Mouse (Mus musculus) midbrain, postnatal 0 days (tissue): ENCODE measurements around the gene Sox4. TPM values are rescaled to one million over a fixed set of nuclear protein-coding genes. Genes with fewer than 3 reads are reported as not detected.

Source experiments
- ATAC-seq: fragments of 200-750 bp; cut with Nextera tagmentation; 2 replicates; pipeline ENCODE4 v1.8.0; 2017; ENCODE audit warnings: moderate number of reproducible peaks, mild to moderate bottlenecking, moderate TSS enrichment, moderate library complexity; ENCODE audit not compliant: low FRiP score
- DNase-seq: peaks from one replicate; pipeline ENCODE4 v3.0.0-alpha.2; 2015; ENCODE audit warnings: low spot score
- H3K27ac ChIP-seq: fragments of 300-500 bp; sonication (generic); 2 replicates; pipeline ENCODE4 v1.5.1; 2014; ENCODE audit warnings: low read depth, mild to moderate bottlenecking, low read length, mixed read lengths
- H3K27me3 ChIP-seq: fragments of 300-500 bp; sonication (generic); 2 replicates; pipeline ENCODE4 v1.6.1; 2014; ENCODE audit warnings: low read length, control low read depth, mixed read lengths; ENCODE audit not compliant: insufficient read depth
- H3K36me3 ChIP-seq: fragments of 300-500 bp; sonication (generic); 2 replicates; pipeline ENCODE4 v1.6.1; 2014; ENCODE audit warnings: low read length, control low read depth, mixed read lengths; ENCODE audit not compliant: insufficient read depth
- H3K4me1 ChIP-seq: fragments of 300-500 bp; sonication (generic); 2 replicates; pipeline ENCODE4 v1.6.1; 2014; ENCODE audit warnings: mild to moderate bottlenecking, control low read depth, antibody characterized with exemption, low read length, mixed read lengths; ENCODE audit not compliant: insufficient read depth
- H3K4me2 ChIP-seq: fragments of 300-500 bp; sonication (generic); 2 replicates; pipeline ENCODE4 v1.6.1; 2014; ENCODE audit warnings: low read depth, mild to moderate bottlenecking, low read length, mixed read lengths; ENCODE audit not compliant: poor library complexity, severe bottlenecking
- H3K4me3 ChIP-seq: fragments of 300-500 bp; sonication (generic); 2 replicates; pipeline ENCODE4 v1.5.1; 2014; ENCODE audit warnings: low read depth, mild to moderate bottlenecking, low read length, moderate library complexity
- H3K9ac ChIP-seq: fragments of 300-500 bp; sonication (generic); replicated peaks from 2 replicates; pipeline ENCODE4 v1.6.1; 2014; ENCODE audit warnings: mild to moderate bottlenecking, low read length, moderate library complexity, mixed read lengths; ENCODE audit not compliant: poor library complexity, severe bottlenecking
- H3K9me3 ChIP-seq: fragments of 300-500 bp; sonication (generic); 2 replicates; pipeline ENCODE4 v1.6.1; 2016; ENCODE audit warnings: low read length, control low read depth
- CTCF ChIP-seq: IDR thresholded peaks from 2 replicates; pipeline ENCODE4 v1.5.1; 2016; ENCODE audit warnings: antibody characterized with exemption, mild to moderate bottlenecking
- WGBS: fragments of 180-500 bp; shearing (Covaris S2); extraction: QIAGEN DNeasy Blood & Tissue Kit; methylation state at CpG from one replicate; pipeline ENCODE4 v1.1.7; 2014; 5-methylcytosine and 5-hydroxymethylcytosine counted together
- polyA plus RNA-seq: library from polyadenylated mRNA; unstranded; fragments of >200 nt; fragmentation: Nextera tagmentation; extraction: Ambion mirVana; gene quantifications from 2 replicates; pipeline ENCODE4 v1.2.1, GENCODE M21; 2015
- total RNA-seq: library from RNA; depleted of rRNA; stranded (reverse); fragments of >200 nt; gene quantifications from 2 replicates; pipeline ENCODE4 v1.2.3, GENCODE M21; 2014

Gene Sox4
- total and polyA plus RNA-seq, 2 experiments from 2014 or later, result 135 to 169 TPM

DNA sequence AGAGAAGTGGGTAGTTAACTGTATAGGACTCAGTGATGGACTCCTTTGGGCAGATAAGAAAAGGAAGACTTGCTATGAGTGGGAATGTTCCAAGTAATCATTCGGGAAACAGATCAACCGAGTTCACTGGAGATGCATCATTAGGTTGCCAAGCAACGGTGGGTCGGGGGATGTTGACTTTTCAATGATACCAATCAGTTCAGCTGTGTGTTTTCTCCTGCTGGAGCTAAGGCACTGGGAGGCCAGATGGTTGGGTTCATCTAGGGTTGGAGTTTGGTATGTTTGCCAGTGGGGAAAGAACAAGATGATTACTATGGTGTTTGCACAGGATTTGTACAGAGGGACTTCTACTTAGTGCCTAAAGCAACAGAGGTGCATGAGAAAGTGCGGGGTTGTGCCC is 21.1 kb upstream of the Sox4 start:
- H3K4me3 ChIP-seq, result no peak overlapping the region
- ATAC-seq (no peak), DNase-seq (peak; percentile 9)
- H3K27me3 ChIP-seq, result no peaks in the 10 kb centered on the region
- H3K4me2 ChIP-seq, result no peak overlapping the region
- WGBS, result 66% methylated on average over 5 of the region's 5 CpGs
- no peaks in the 10 kb centered on the region for H3K9me3 ChIP-seq
- no peaks in the 10 kb centered on the region for H3K36me3 ChIP-seq
- TF ChIP-seq CTCF, result no peak
- no peaks in the 10 kb centered on the region for H3K4me1 ChIP-seq
- no peak overlapping the region for H3K27ac ChIP-seq
- no peak overlapping the region for H3K9ac ChIP-seq

DNA sequence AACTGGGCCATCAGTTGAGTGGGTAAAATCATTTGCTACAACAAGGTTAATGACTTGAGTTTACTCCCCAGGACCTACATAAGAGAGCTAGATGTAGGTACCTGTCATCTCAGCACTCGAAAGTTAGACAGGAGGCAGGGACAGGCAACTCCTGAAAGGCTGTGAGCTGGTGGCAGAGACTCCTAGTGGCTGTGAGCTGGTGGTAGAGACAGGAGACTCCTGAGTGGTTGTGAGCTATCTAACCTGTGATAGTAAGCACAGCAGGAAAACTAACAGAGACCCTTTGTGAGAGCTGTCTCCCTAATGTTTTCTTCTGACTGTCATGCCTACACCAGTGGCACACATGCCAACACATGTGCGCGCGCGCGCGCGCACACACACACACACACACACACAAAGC is 7.4 kb upstream of the Sox4 start:
- Histone ChIP-seq H3K9me3 (no peaks in the 10 kb centered on the region), H3K4me3 (no peak overlapping the region), H3K4me2 (no peak overlapping the region), H3K4me1 (no peaks in the 10 kb centered on the region), H3K27me3 (no peaks in the 10 kb centered on the region), H3K36me3 (no peaks in the 10 kb centered on the region), H3K27ac (no peak overlapping the region), H3K9ac (no peak overlapping the region)
- WGBS, result 98% methylated on average over 8 of the region's 8 CpGs
- DNase-seq, result no peak
- TF ChIP-seq CTCF, result no peak
- ATAC-seq, result no peak

DNA sequence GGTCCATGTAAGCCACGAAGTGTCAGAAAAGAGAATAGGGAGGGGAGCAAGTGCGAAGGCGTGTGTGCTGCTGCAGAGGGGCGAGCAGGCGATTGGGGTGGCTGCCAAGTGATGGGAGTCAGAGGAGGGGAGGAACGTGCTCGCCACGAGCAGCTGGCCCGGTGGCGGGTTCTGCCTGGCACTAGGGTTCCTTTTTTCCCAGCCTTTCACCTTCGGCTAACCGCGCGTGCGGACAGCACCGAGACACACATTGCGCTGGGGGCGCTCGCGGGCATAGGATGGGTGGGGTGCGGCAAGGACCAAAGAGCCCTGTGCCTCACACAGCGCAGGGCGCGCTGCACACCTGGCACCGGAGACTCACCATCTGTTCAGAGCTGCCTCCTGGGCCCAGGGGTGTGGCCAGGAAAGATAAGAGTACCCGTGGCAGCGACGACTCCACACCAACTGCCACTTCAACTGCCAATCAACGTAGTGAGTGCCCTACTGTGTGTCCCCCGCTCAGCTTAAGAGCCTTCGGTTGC is 6.0 kb upstream of the Sox4 start:
- WGBS, result under 1% methylated on average over 30 of the region's 31 CpGs
- DNase-seq (peak; percentile 91), ATAC-seq (peak; percentile 69)
- Histone ChIP-seq H3K27me3 (no peaks in the 10 kb centered on the region), H3K9ac (peak overlapping the region; percentile 79), H3K9me3 (no peaks in the 10 kb centered on the region), H3K4me2 (peak overlapping the region; percentile 94), H3K4me1 (no peaks in the 10 kb centered on the region), H3K27ac (peak overlapping the region; percentile 97), H3K36me3 (no peaks in the 10 kb centered on the region), H3K4me3 (peak overlapping the region; percentile 57)
- peak; percentile 78 for TF ChIP-seq CTCF

DNA sequence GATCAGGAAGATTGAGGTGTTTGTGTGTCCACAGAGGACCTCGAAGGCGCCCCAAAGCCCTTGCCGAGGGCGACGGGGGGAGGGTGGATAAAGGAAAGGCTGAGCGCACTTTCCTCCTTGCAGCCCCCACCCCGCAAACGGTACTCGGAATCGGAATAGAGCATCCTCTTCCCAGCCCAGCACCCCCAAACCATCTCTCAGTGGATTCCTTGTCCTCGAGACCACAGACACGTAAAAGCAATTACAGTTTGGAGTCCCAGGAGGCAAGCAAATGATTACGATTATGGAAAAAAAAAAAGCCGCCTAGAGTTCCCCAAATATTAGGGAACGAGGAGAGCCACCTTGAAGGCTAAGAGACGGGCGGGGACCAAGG is 5.5 kb upstream of the Sox4 start:
- H3K27ac ChIP-seq, result peak overlapping the region; percentile 97
- DNase-seq (peak; percentile 61), ATAC-seq (peak; percentile 44)
- H3K27me3 ChIP-seq, result no peaks in the 10 kb centered on the region
- no peaks in the 10 kb centered on the region for H3K4me1 ChIP-seq
- peak overlapping the region; percentile 57 for H3K4me3 ChIP-seq
- no peaks in the 10 kb centered on the region for H3K36me3 ChIP-seq
- no peaks in the 10 kb centered on the region for H3K9me3 ChIP-seq
- H3K9ac ChIP-seq, result peak overlapping the region; percentile 79
- under 1% methylated on average over 17 of the region's 17 CpGs for WGBS
- TF ChIP-seq CTCF, result no peak
- peak overlapping the region; percentile 94 for H3K4me2 ChIP-seq

DNA sequence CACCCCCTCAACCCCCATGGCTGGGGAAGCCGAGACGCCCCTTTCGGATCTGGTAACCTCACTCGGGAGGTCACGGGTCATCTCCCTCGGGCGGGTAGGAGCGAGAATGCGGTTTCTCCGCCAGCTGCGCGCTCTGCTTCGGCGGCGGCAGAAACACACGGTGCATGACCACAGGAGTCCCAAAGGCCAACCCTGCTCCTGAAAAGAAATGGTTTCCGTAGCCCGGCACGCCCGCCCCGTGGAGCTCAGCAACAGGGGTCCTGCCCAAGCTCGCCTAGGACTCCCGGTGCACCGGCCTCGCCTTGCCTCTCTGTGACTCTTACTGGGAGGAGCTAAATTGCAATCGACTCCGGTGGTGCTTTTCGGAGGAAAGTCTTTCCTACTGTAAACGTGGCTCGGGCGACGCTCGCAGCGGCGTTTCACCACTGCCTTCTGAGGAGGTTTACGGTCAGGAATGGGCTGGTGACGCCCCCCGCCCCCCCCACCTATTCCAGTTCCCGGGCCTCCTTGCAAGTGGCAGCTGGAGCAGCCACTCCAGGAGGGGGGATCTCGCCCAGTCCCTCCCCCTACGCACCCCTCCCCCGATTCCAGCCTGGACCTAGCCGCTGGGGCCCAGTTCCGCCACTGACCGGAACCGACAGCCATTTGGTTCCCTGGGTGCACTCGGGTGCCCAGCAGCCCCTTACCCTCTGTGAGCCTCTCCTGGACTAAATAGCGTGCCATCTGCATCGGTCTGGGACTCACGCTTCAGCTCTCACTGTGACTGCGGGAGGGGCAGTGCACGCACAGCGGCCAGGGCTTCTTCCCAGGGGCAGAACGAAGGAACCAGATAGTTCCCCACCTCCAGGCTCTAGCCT is 4.9 kb upstream of the Sox4 start:
- H3K4me3 ChIP-seq, result peak overlapping the region; percentile 57
- ATAC-seq, result peak; percentile 73
- 1% methylated on average over 54 of the region's 54 CpGs for WGBS
- no peaks in the 10 kb centered on the region for H3K36me3 ChIP-seq
- H3K9me3 ChIP-seq, result no peaks in the 10 kb centered on the region
- no peaks in the 10 kb centered on the region for H3K4me1 ChIP-seq
- peak overlapping the region; percentile 79 for H3K9ac ChIP-seq
- peak overlapping the region; percentile 94 for H3K4me2 ChIP-seq
- no peaks in the 10 kb centered on the region for H3K27me3 ChIP-seq
- peak overlapping the region; percentile 97 for H3K27ac ChIP-seq
- peak; percentile 90 for DNase-seq
- TF ChIP-seq CTCF, result no peak

DNA sequence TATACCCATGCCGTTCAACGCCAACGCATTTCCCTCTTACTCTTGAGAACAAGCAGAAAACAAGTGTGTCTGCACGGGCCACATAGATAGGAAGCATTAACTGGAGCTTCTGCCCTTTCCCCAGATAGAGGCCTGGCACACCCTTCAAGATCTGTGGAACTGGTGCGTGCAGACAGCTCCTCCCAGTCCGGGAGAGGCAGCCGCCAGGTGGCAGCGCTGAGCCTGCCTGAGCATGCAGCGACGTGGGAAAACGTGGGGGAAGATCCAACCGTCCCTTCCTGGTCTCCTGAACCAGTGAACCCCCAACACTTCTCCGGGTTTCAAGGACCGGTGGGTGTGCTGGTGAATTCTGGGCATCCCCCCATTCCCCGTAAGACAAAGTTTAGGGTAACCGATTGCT is 4.3 kb upstream of the Sox4 start:
- H3K9me3 ChIP-seq, result no peaks in the 10 kb centered on the region
- ATAC-seq, result peak; percentile 38
- WGBS, result 2% methylated on average over 16 of the region's 16 CpGs

More for the DNA sequence above, 4.3 kb upstream of the Sox4 start:
- Histone ChIP-seq H3K27me3 (no peaks in the 10 kb centered on the region), H3K4me1 (no peaks in the 10 kb centered on the region), H3K27ac (peak overlapping the region; percentile 97), H3K4me2 (peak overlapping the region; percentile 94), H3K9ac (peak overlapping the region; percentile 79), H3K4me3 (peak overlapping the region; percentile 57), H3K36me3 (no peaks in the 10 kb centered on the region)
- TF ChIP-seq CTCF, result peak; percentile 99
- peak; percentile 97 for DNase-seq
